Mouse (Mus musculus) liver, embryonic 14.5 days (tissue): ENCODE measurements around the gene Slc39a3.

Experiments
- CTCF ChIP-seq: IDR thresholded peaks from 2 replicates; pipeline ENCODE4 v1.5.1; 2016; ENCODE audit warnings: antibody characterized with exemption, low read depth, control low read depth
- EP300 ChIP-seq: IDR thresholded peaks from 2 replicates; pipeline ENCODE4 v1.6.1; 2016; ENCODE audit warnings: antibody characterized with exemption, low read depth

- TF ChIP-seq CTCF (peak; percentile 67), EP300 (no peak)
These were observed 13.4 kb upstream of the Slc39a3 start for GRCm38 (mm10) chr10:81050645-81051044.
